Mouse (Mus musculus) C2C12 (cell line): ENCODE measurements at regions not wholly inside any gene's neighbourhood (a gene's known extent, or its start where the extent isn't known, plus 50 kb on each side); places are given as distances from the start of the nearest gene placed in this dataset.

Source experiments
- CTCF ChIP-seq: IDR thresholded peaks from one replicate; pipeline ENCODE4 v1.5.1; 2011; ENCODE audit not compliant: control insufficient read depth, insufficient read depth, insufficient read length
- MAX ChIP-seq: IDR thresholded peaks from one replicate; pipeline ENCODE4 v1.6.1; 2011; ENCODE audit warnings: mild to moderate bottlenecking, control low read depth
- MYOD1 ChIP-seq: IDR thresholded peaks from one replicate; pipeline ENCODE4 v1.6.1; 2011; ENCODE audit warnings: low read depth; ENCODE audit not compliant: control insufficient read depth, insufficient read length
- MYOG ChIP-seq: IDR thresholded peaks from one replicate; pipeline ENCODE4 v1.6.1; 2011; ENCODE audit not compliant: control insufficient read depth, insufficient read length; ENCODE audit errors: extremely low read depth

- no peak for TF ChIP-seq CTCF
- no peak for TF ChIP-seq MAX
- TF ChIP-seq MYOG = no peak
- no peak for TF ChIP-seq MYOD1
These were observed 470.8 kb downstream of the Gm10295 start for GRCm38 (mm10) chr7:70880496-70880895.
